Mouse (Mus musculus) ES-Bruce4 (cell line): Measurements from ENCODE around the gene Paxbp1.

Experiments
- CTCF ChIP-seq: IDR thresholded peaks from one replicate; pipeline ENCODE4 v1.8.1; 2011; ENCODE audit warnings: low read depth, low read length
- POLR2A ChIP-seq: IDR thresholded peaks from one replicate; pipeline ENCODE4 v1.8.1; 2011; ENCODE audit warnings: low read length; ENCODE audit not compliant: insufficient read depth

- no peak for TF ChIP-seq CTCF
- no peak for TF ChIP-seq POLR2A
These were observed 47.8 kb downstream of the Paxbp1 start for GRCm38 (mm10) chr16:90996327-90997243.
